Mouse (Mus musculus) kidney, embryonic 14.5 days (tissue): ENCODE measurements around the gene Polr3g. TPM values are rescaled to one million over a fixed set of nuclear protein-coding genes. Genes with fewer than 3 reads are reported as not detected.

Experiments
- ATAC-seq: fragments of 200-750 bp; cut with Nextera tagmentation; 2 replicates; pipeline ENCODE4 v1.8.0; 2017; ENCODE audit warnings: moderate number of reproducible peaks, mild to moderate bottlenecking, moderate TSS enrichment, moderate library complexity; ENCODE audit not compliant: low FRiP score, low TSS enrichment
- H3K27ac ChIP-seq: fragments of 300-500 bp; sonication (generic); 2 replicates; pipeline ENCODE4 v1.5.1; 2014; ENCODE audit warnings: low read depth, mild to moderate bottlenecking, low read length, moderate library complexity, mixed read lengths
- H3K27me3 ChIP-seq: fragments of 300-500 bp; sonication (generic); 2 replicates; pipeline ENCODE4 v1.6.1; 2014; ENCODE audit warnings: mild to moderate bottlenecking, low read length; ENCODE audit not compliant: control insufficient read depth, insufficient read depth
- H3K36me3 ChIP-seq: fragments of 300-500 bp; sonication (generic); 2 replicates; pipeline ENCODE4 v1.6.1; 2014; ENCODE audit warnings: low read length, mixed read lengths; ENCODE audit not compliant: control insufficient read depth, insufficient read depth
- H3K4me1 ChIP-seq: fragments of 300-500 bp; sonication (generic); 2 replicates; pipeline ENCODE4 v1.6.1; 2014; ENCODE audit warnings: low read length, mixed read lengths; ENCODE audit not compliant: control insufficient read depth, insufficient read depth
- H3K4me2 ChIP-seq: fragments of 300-500 bp; sonication (generic); replicated peaks from 2 replicates; pipeline ENCODE4 v1.6.1; 2014; ENCODE audit warnings: low read depth, mild to moderate bottlenecking, low read length
- H3K4me3 ChIP-seq: fragments of 300-500 bp; sonication (generic); 2 replicates; pipeline ENCODE4 v1.5.1; 2014; ENCODE audit warnings: mild to moderate bottlenecking, low read length
- H3K9ac ChIP-seq: fragments of 300-500 bp; sonication (generic); 2 replicates; pipeline ENCODE4 v1.6.1; 2014; ENCODE audit warnings: low read depth, mild to moderate bottlenecking, low read length, moderate library complexity
- H3K9me3 ChIP-seq: fragments of 300-500 bp; sonication (generic); 2 replicates; pipeline ENCODE4 v1.6.1; 2016; ENCODE audit warnings: low read length; ENCODE audit not compliant: control insufficient read depth
- WGBS: fragments of 180-500 bp; shearing (Covaris S2); extraction: QIAGEN DNeasy Blood & Tissue Kit; methylation state at CpG from one replicate; pipeline ENCODE4 v1.1.7; 2014; 5-methylcytosine and 5-hydroxymethylcytosine counted together
- polyA plus RNA-seq: library from polyadenylated mRNA; unstranded; fragments of >200 nt; fragmentation: Nextera tagmentation; extraction: Ambion mirVana; gene quantifications from 2 replicates; pipeline ENCODE4 v1.2.1, GENCODE M21; 2014

Gene Polr3g
- polyA plus RNA-seq, 1 experiment from 2014 or later = 15.0 TPM

DNA sequence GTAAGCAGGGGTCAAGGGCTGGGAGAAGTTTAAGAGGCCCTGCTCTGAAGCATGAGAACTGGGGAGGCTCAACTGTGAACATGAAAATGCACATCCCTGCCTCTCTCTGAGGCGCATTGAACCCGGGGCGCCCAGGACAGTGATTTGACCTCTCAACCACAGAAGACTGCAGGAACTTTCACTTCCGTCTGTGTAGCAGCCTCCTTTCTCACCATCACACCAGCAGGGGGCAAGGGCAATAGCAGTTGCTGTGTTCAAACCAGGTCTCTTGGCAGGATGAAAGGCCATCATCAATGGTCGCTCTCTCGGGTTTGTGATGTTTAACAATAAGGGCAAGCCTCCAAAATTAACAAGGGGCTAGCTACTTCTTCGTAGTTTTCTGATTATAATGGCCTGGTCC is 7.7 kb downstream of the Polr3g start:
- H3K4me2 ChIP-seq = no peak overlapping the region
- no peaks in the 10 kb centered on the region for H3K27me3 ChIP-seq
- no peak overlapping the region for H3K4me3 ChIP-seq
- no peaks in the 10 kb centered on the region for H3K4me1 ChIP-seq
- WGBS = 68% methylated on average over 7 of the region's 7 CpGs
- no peak overlapping the region for H3K9ac ChIP-seq
- no peak for ATAC-seq
- no peaks in the 10 kb centered on the region for H3K9me3 ChIP-seq
- no peak overlapping the region for H3K27ac ChIP-seq
- H3K36me3 ChIP-seq = no peaks in the 10 kb centered on the region

DNA sequence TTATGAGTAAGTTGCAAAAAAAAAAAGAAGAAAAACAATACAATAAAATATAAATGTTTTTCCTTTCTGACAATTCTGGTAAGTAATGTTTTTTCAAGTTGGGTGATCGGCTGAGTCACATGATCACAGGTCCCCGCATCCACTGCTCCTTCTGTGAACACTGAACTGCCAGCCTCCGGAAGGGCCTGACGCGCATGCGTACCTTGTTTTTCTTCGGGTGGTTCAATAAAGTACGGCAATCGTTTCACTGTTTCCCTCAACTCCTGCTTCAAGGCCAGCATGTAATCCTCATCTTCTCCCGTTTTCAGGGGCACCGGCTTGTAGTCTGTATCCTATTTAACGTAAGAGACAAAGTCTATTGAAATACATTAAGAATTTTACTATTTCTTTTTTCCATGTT is 16.4 kb downstream of the Polr3g start:
- Histone ChIP-seq H3K4me3 (no peak overlapping the region), H3K4me2 (no peak overlapping the region), H3K36me3 (no peaks in the 10 kb centered on the region), H3K27ac (no peak overlapping the region), H3K9me3 (no peaks in the 10 kb centered on the region), H3K4me1 (no peaks in the 10 kb centered on the region), H3K9ac (no peak overlapping the region), H3K27me3 (no peaks in the 10 kb centered on the region)
- 93% methylated on average over 12 of the region's 12 CpGs for WGBS
- ATAC-seq = no peak

DNA sequence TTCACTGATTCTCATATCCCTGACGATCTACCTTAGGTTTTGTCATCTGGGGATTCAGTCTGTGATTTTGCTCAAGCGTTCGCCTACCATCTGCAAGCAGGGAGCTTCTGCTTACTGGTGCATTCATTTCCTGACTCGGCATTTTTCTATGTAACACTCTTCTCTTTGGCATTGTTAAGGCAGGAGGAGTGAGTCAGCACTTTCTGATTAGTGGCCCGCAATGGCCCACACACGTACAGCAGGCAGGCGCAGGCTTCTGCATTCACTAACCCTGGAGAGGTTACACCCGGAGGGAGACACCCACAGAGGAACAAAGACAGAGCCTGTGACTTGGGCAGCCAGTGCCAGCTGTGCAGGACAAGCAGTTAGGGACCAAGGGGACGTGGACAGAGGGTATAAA is 19.2 kb downstream of the Polr3g start:
- no peak overlapping the region for H3K9ac ChIP-seq
- no peak overlapping the region for H3K27ac ChIP-seq
- WGBS = 69% methylated on average over 9 of the region's 9 CpGs
- no peak overlapping the region for H3K4me3 ChIP-seq
- H3K4me1 ChIP-seq = no peaks in the 10 kb centered on the region
- no peaks in the 10 kb centered on the region for H3K27me3 ChIP-seq
- H3K36me3 ChIP-seq = no peaks in the 10 kb centered on the region
- no peak overlapping the region for H3K4me2 ChIP-seq
- no peaks in the 10 kb centered on the region for H3K9me3 ChIP-seq
- ATAC-seq = peak; percentile 28; the same call in 1 of the 2 replicates

DNA sequence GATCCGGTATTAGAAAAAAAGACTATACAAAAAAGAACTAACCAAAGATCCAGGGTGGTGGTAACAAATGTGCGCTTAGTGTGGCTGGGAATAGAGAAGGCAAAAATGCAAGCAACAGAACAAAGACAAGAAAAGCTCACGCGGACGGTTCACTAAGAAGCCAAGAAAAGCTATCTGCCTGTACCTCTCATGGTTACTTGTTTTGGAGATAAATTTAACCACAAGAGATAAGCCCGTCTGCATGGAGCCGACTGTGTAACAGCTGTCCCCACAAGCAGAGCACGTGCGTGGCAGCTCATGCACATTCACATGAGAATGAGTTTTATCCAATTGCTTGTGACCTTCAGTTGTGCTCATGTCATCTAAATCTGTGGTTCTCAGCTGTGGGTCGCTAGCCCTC is 20.3 kb downstream of the Polr3g start:
- no peak for ATAC-seq
- H3K4me2 ChIP-seq = no peak overlapping the region
- H3K36me3 ChIP-seq = no peaks in the 10 kb centered on the region
- no peaks in the 10 kb centered on the region for H3K4me1 ChIP-seq
- no peaks in the 10 kb centered on the region for H3K27me3 ChIP-seq
- WGBS = 82% methylated on average over 10 of the region's 10 CpGs
- H3K4me3 ChIP-seq = no peak overlapping the region
- H3K9me3 ChIP-seq = no peaks in the 10 kb centered on the region
- H3K27ac ChIP-seq = no peak overlapping the region
- no peak overlapping the region for H3K9ac ChIP-seq

DNA sequence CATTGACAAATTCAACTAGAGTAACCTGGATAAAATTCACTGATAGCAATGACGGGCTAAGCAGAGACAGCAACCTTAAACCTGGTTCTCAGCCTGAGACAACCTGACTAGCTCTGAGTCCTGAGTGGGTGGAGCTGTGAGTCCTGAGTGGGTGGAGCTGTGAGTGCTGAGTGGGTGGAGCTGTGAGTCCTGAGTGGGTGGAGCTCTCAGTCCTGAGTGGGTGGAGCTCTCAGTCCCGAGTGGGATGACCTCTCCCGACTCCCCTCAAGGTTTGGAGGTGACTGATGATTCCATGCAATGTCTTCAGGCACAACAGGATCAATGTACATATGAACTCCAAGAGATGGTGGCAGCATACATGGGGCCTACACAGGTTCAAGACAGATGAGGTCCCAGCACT is 21.2 kb downstream of the Polr3g start:
- 77% methylated on average over 3 of the region's 3 CpGs for WGBS
- no peak overlapping the region for H3K4me2 ChIP-seq
- H3K27me3 ChIP-seq = no peaks in the 10 kb centered on the region
- H3K9me3 ChIP-seq = no peaks in the 10 kb centered on the region
- ATAC-seq = no peak
- no peak overlapping the region for H3K9ac ChIP-seq
- H3K4me3 ChIP-seq = no peak overlapping the region
- H3K27ac ChIP-seq = no peak overlapping the region
- H3K36me3 ChIP-seq = no peaks in the 10 kb centered on the region
- H3K4me1 ChIP-seq = no peaks in the 10 kb centered on the region

DNA sequence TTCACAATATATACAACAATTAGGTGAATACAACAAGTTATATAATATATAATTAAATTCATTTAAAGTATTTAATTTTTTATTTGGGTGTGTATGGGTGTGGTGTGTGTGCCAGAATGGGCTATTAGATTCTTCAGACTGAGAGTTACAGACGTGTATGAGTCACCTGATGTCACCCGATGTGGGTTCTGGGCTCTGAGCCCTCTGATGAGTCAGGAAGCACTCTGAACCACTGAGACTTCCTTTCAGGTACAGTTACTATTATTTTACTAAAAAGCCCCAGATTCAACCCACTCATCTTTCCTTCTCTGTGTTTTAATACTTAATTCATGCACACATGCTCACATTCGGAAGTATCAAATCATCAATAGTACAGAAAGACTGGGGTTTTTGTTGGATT is 25.9 kb downstream of the Polr3g start:
- 84% methylated on average over 3 of the region's 3 CpGs for WGBS

DNA sequence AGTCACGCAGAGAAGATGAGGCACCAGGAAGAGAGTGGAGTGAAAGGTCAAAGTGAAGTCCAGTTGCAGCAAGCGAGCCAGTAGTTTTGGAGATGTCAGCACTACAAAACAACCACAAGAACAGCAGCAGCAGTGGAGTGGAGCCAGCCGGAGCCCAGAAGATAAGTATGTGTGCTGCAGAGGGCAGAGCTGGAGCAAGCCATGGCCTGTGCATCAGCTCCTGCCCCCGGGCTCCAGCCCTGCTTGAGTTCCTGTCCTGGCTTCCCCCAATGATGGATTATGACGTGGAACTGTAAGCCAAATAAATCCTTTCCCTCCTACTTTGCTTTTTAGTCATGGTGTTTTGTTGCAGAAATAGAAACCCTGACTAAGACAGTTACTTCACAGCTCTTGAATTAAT is 26.6 kb downstream of the Polr3g start:
- no peak overlapping the region for H3K4me2 ChIP-seq
- H3K27me3 ChIP-seq = no peaks in the 10 kb centered on the region
- H3K27ac ChIP-seq = no peak overlapping the region
- H3K4me1 ChIP-seq = no peaks in the 10 kb centered on the region
- H3K9me3 ChIP-seq = no peaks in the 10 kb centered on the region
- ATAC-seq = no peak
- no peaks in the 10 kb centered on the region for H3K36me3 ChIP-seq
- WGBS = 93% methylated on average over 5 of the region's 5 CpGs
- no peak overlapping the region for H3K4me3 ChIP-seq
- no peak overlapping the region for H3K9ac ChIP-seq

More for the DNA sequence above, 25.9 kb downstream of the Polr3g start:
- H3K4me3 ChIP-seq = no peak overlapping the region
- H3K9ac ChIP-seq = no peak overlapping the region
- H3K9me3 ChIP-seq = no peaks in the 10 kb centered on the region
- H3K4me1 ChIP-seq = no peaks in the 10 kb centered on the region
- ATAC-seq = no peak
- H3K27ac ChIP-seq = no peak overlapping the region
- H3K4me2 ChIP-seq = no peak overlapping the region
- no peaks in the 10 kb centered on the region for H3K27me3 ChIP-seq
- no peaks in the 10 kb centered on the region for H3K36me3 ChIP-seq

DNA sequence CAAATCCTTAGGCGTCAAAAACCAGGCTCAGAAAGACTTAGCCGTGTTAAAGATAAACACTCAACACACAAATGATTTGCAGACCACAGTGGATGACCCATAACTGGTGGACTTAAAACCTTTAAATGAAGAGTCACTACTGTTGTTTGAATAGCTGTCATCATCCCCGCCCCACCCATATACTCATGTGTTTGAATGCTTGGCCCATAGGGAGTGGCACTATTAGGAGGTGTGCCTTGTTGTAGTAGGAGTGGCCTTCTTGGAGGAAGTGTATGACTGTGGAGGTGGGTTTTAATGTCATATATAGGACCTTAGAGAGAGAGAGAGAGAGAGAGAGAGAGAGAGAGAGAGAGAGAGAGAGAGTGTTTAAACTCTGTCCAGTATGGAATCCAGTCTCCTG is 27.7 kb downstream of the Polr3g start:
- no peak for ATAC-seq
- 96% methylated on average over 3 of the region's 3 CpGs for WGBS

DNA sequence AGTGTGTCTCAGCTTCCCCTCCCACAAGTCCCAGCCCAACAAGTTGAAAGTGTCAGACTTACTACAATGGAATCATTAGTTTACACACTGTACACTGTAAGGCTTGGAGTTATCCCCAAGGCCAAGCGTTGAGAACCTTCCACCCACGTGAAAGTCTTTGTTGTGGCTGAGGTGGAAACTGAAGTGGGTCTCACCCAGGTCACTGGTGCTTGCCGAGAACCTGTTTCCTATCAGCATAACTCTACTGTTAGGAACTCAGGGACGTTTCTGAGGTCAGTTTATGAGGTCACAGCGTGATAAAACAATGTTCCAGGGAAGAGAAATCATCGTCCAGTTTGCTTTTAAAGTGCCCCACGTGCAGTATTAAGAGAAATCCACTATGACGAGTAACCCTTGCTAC is 35.5 kb downstream of the Polr3g start:
- H3K36me3 ChIP-seq = peaks cover 23% of the 10 kb centered on the region; the same call in 1 of the 2 replicates
- no peak overlapping the region for H3K9ac ChIP-seq
- H3K9me3 ChIP-seq = no peaks in the 10 kb centered on the region
- H3K4me2 ChIP-seq = no peak overlapping the region
- no peaks in the 10 kb centered on the region for H3K27me3 ChIP-seq
- ATAC-seq = no peak
- no peak overlapping the region for H3K4me3 ChIP-seq
- no peak overlapping the region for H3K27ac ChIP-seq
- no peaks in the 10 kb centered on the region for H3K4me1 ChIP-seq
- whole genome bisulfite sequencing = 86% methylated on average over 8 of the region's 8 CpGs

More for the DNA sequence above, 27.7 kb downstream of the Polr3g start:
- H3K4me3 ChIP-seq = no peak overlapping the region
- no peaks in the 10 kb centered on the region for H3K9me3 ChIP-seq
- no peak overlapping the region for H3K27ac ChIP-seq
- H3K4me2 ChIP-seq = no peak overlapping the region
- no peaks in the 10 kb centered on the region for H3K27me3 ChIP-seq
- H3K4me1 ChIP-seq = no peaks in the 10 kb centered on the region
- H3K9ac ChIP-seq = no peak overlapping the region
- H3K36me3 ChIP-seq = no peaks in the 10 kb centered on the region

DNA sequence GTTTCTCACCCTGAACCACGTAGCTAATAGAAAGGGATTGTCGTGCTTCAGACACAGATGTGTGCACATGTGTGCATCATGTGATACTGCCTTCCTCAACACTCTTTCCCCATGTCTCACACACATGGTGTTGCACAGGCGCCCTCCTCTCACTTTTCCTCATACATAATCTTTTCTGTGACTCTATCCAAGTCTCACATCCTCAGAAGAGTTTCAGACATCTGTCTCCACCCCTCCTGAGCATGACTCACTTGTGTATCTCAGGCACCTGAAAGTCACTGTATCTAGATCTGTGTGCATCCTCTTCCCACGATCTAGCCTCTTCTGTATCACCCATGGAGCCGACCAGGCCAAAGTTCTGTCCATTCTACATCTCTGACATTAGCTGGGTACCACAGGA is 43.1 kb downstream of the Polr3g start:
- Histone ChIP-seq H3K9me3 (no peaks in the 10 kb centered on the region), H3K9ac (no peak overlapping the region), H3K4me1 (no peaks in the 10 kb centered on the region), H3K27me3 (no peaks in the 10 kb centered on the region), H3K4me2 (no peak overlapping the region), H3K27ac (no peak overlapping the region), H3K4me3 (no peak overlapping the region), H3K36me3 (peaks cover 49% of the 10 kb centered on the region)
- 91% methylated on average over 5 of the region's 5 CpGs for WGBS
- no peak for ATAC-seq
